Mouse (Mus musculus) forebrain, embryonic 13.5 days (tissue): ENCODE data around the gene Fosb. TPM values are rescaled to one million over a fixed set of nuclear protein-coding genes. Genes with fewer than 3 reads are reported as not detected.

Experiments
- ATAC-seq: fragments of 200-750 bp; cut with Nextera tagmentation; 2 replicates; pipeline ENCODE4 v1.8.0; 2017
- H3K27ac ChIP-seq: fragments of 300-500 bp; sonication (generic); 2 replicates; pipeline ENCODE4 v1.5.1; 2015; ENCODE audit warnings: inconsistent platforms, mild to moderate bottlenecking, moderate library complexity
- H3K27me3 ChIP-seq: fragments of 300-500 bp; sonication (generic); 2 replicates; pipeline ENCODE4 v1.6.1; 2015; ENCODE audit warnings: mild to moderate bottlenecking, inconsistent platforms
- H3K36me3 ChIP-seq: fragments of 300-500 bp; sonication (generic); 2 replicates; pipeline ENCODE4 v1.6.1; 2015; ENCODE audit warnings: mild to moderate bottlenecking, inconsistent platforms; ENCODE audit not compliant: poor library complexity, severe bottlenecking
- H3K4me1 ChIP-seq: fragments of 300-500 bp; sonication (generic); 2 replicates; pipeline ENCODE4 v1.6.1; 2015; ENCODE audit warnings: inconsistent platforms
- H3K4me2 ChIP-seq: fragments of 300-500 bp; sonication (generic); 2 replicates; pipeline ENCODE4 v1.6.1; 2015; ENCODE audit warnings: inconsistent platforms, mild to moderate bottlenecking, moderate library complexity
- H3K4me3 ChIP-seq: fragments of 300-500 bp; sonication (generic); 2 replicates; pipeline ENCODE4 v1.5.1; 2015; ENCODE audit warnings: mild to moderate bottlenecking, inconsistent platforms
- H3K9ac ChIP-seq: fragments of 300-500 bp; sonication (generic); 2 replicates; pipeline ENCODE4 v1.6.1; 2015; ENCODE audit warnings: mild to moderate bottlenecking, inconsistent platforms
- H3K9me3 ChIP-seq: fragments of 300-500 bp; sonication (generic); replicated peaks from 2 replicates; pipeline ENCODE4 v1.6.1; 2016; ENCODE audit warnings: inconsistent platforms
- WGBS: fragments of 180-500 bp; shearing (Covaris S2); methylation state at CpG from one replicate; pipeline ENCODE4 v1.1.7; 2015; 5-methylcytosine and 5-hydroxymethylcytosine counted together
- polyA plus RNA-seq: library from polyadenylated mRNA; unstranded; fragments of >200 nt; fragmentation: Nextera tagmentation; extraction: Ambion mirVana; gene quantifications from 2 replicates; pipeline ENCODE4 v1.2.1, GENCODE M21; 2015

Gene Fosb
- polyA plus RNA-seq, 1 experiment from 2014 or later = 0.06 TPM

DNA sequence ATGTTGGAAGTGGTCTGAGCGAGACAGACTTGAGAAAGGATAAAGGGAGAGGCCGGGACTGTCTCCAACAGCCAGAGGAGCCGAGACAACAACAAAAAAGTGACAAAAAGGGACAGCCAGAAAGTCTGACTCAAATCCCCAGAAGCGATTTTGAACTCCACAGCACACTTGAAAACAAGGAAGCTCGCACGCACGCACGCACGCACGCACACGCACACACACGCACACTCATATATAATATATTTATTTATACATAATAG lies 6.9 kb downstream of the Fosb start:
- no peak overlapping the region for H3K4me2 ChIP-seq
- peaks cover 40% of the 10 kb centered on the region for H3K4me1 ChIP-seq
- no peak overlapping the region for H3K9ac ChIP-seq
- H3K27me3 ChIP-seq = peaks cover 61% of the 10 kb centered on the region
- WGBS = 75% methylated on average over 12 of the region's 12 CpGs
- no peak overlapping the region for H3K4me3 ChIP-seq
- no peak overlapping the region for H3K27ac ChIP-seq
- ATAC-seq = no peak
- H3K36me3 ChIP-seq = no peaks in the 10 kb centered on the region
- H3K9me3 ChIP-seq = no peaks in the 10 kb centered on the region

DNA sequence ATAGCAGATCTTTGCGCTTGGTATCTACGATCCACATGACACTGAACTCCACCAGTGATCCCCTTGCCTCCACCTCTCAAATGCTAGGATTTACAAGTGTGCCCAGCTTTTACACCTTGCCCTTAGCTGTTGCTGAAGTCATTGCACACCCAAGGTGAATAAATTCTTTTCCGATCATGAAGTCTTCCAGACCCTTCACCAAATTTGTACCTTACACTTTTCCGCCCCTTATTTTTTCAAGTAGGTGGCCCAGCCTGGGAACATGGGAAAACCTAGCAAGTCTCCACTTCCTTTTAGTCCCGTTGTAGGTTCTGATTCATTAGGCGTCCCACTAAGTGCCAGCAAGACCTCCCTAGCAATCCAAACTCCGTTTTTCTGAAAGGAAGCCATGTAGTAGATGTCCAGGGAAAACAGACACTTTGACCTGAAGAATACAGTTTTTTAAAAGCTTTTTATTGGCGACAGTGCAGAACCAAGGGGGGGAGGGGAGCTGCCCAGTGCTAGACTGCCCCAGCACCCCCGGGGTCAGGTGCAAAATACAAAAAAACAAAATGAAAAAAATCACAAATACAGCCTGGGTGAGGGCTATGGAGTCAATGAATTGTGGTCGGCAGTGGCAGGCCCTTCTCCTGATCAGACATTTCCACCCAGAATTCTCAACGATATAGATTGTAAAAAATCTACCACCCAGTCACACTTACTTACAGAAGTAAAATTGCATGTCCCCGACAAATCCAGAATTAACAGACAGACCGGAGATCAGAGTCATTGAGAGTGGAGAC lies 7.4 kb downstream of the Fosb start:
- Histone ChIP-seq H3K9ac (peak overlapping the region; percentile 55; the same call in 1 of the 2 replicates), H3K4me3 (peak overlapping the region; percentile 44), H3K36me3 (no peaks in the 10 kb centered on the region), H3K4me1 (peaks cover 35% of the 10 kb centered on the region), H3K4me2 (peak overlapping the region; percentile 64), H3K9me3 (no peaks in the 10 kb centered on the region), H3K27me3 (peaks cover 61% of the 10 kb centered on the region), H3K27ac (no peak overlapping the region)
- ATAC-seq = no peak
- 47% methylated on average over 13 of the region's 13 CpGs for WGBS

DNA sequence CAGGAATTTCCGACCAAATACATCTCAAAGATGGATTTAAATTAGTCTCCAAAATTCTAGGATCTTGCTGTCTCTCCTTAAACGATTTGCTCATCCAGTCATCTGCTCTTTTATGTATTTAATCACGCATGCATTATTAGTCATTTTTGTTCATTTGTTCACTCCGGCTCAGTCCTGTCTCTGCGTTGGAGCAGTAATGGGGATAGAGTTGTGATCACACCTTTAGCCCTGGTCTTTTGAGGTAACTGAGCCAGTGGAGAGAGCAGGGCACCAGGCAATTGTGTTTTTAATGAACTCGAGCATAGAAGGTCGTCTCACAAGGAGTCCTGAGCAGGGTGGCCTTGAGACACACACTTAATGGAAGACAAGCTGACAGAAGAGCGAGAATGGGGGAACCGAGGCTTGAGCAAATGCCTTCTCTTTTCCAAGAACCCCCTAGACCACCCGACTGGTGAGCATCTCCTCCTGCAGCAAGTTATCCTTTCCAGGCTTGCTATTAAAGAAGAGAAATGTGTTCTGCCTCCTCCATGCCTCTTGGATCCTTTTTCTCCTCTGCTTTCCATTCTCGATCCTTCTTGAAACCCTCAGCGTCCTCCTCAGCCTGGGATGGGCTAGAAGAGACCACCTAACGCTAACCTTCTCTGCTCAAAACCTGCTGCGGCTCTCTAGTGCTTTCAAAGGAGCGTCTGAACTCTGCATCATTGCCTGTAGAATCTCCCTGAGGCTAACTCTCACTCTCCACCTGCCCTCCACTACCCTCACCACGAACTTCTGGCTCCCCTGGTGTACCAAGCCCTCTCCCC lies 8.2 kb downstream of the Fosb start:
- H3K27me3 ChIP-seq = peaks cover 53% of the 10 kb centered on the region
- ATAC-seq = no peak

DNA sequence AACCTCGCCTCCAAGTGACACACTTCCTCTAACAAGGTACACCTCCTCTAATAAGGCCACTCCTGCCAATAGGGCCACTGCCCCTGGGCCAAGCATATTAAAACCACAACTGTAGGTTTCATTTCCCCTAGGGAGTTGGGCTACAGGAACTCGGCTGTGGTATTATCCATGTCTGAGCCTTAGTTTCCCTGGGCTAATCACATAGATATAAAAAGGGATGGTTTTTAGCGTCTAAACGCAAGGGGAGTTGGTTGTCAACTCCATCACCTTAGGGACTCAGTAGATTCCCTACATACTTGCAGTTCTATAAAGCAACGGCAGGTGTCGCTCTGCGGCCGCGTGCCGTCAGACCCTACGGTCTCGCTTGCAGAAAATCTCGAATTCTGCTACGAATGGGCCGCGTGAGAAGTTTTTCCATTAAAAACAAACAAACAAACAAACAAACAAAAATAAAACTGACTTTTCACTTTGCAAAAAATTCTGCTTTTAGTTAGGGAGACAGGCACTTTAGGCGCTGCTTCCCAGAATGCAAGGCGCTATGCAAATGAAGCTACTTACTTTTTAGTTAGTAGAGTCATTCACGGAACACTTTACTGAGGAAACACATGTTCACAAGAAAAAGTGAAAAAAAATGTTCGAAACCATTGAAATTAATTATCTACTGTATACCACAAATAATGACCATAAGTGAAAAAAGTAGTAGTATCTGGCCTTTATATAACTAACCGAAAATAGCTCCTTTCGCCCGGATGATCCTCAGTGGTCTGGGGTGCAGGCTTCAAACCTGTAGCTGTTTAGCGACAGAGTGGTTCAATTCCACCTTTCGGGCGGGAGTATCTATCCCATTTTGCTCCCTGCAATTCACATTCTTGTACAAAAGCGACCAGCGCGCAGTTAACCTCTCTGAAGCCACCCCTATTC lies 9.1 kb downstream of the Fosb start:
- peak overlapping the region; percentile 44 for H3K4me3 ChIP-seq
- H3K27me3 ChIP-seq = peaks cover 44% of the 10 kb centered on the region
- no peaks in the 10 kb centered on the region for H3K9me3 ChIP-seq
- peaks cover 33% of the 10 kb centered on the region for H3K4me1 ChIP-seq
- H3K9ac ChIP-seq = peak overlapping the region; percentile 41
- H3K4me2 ChIP-seq = peak overlapping the region; percentile 64
- under 1% methylated on average over 29 of the region's 29 CpGs for WGBS
- no peaks in the 10 kb centered on the region for H3K36me3 ChIP-seq
- peak; percentile 82 for ATAC-seq
- no peak overlapping the region for H3K27ac ChIP-seq

More for the DNA sequence above, 8.2 kb downstream of the Fosb start:
- no peak overlapping the region for H3K27ac ChIP-seq
- H3K4me2 ChIP-seq = peak overlapping the region; percentile 64
- peak overlapping the region; percentile 44 for H3K4me3 ChIP-seq
- WGBS = 10% methylated on average over 16 of the region's 16 CpGs
- no peaks in the 10 kb centered on the region for H3K36me3 ChIP-seq
- H3K4me1 ChIP-seq = peaks cover 33% of the 10 kb centered on the region
- H3K9me3 ChIP-seq = no peaks in the 10 kb centered on the region
- H3K9ac ChIP-seq = peak overlapping the region; percentile 55

DNA sequence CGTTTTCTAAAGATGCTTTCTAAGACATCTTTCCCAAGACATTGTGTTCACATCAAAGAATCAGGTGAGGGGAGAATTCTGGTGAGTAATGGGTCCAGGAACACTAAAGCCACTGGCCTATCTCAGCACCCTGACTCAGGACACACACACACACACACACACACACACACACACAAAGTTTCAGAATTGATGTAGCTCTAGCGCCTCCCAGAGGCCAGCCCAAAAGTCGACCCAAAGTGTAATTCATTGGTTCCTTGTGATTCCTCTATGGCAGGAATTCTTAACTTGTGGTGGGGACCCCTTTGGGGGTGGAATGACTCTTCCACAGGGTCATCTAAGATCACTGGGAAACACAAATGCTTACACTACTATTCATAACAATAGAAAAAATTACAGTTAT lies 10.7 kb downstream of the Fosb start:
- ATAC-seq = no peak
- WGBS = 20% methylated on average over 3 of the region's 3 CpGs

DNA sequence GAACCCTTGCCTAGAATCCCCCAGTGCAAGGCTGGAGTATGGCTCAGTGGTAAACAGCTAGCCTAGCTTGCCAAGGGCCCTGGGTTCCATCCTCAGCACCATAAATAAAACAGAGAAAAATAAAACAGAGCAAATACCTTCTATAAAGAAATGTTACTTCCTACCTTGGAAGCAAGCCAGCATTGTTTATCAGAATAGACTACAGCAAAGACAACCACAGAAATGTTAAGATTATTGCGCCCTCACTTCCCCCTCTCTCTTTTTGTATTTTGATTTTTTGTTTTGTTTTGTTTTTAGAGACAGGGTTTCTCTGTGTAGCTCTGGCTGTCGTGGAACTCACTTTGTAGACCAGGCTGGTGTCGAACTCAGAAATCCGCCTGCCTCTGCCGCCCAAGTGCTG lies 12.1 kb downstream of the Fosb start:
- WGBS = 94% methylated on average over 5 of the region's 5 CpGs
- no peak overlapping the region for H3K4me2 ChIP-seq
- no peak for ATAC-seq
- H3K36me3 ChIP-seq = peaks cover 21% of the 10 kb centered on the region
- H3K9ac ChIP-seq = no peak overlapping the region
- peaks cover 19% of the 10 kb centered on the region for H3K4me1 ChIP-seq
- no peak overlapping the region for H3K27ac ChIP-seq
- no peak overlapping the region for H3K4me3 ChIP-seq
- no peaks in the 10 kb centered on the region for H3K9me3 ChIP-seq
- H3K27me3 ChIP-seq = peaks cover 14% of the 10 kb centered on the region

More for the DNA sequence above, 10.7 kb downstream of the Fosb start:
- no peak overlapping the region for H3K27ac ChIP-seq
- H3K36me3 ChIP-seq = peaks cover 7% of the 10 kb centered on the region
- H3K9me3 ChIP-seq = no peaks in the 10 kb centered on the region
- H3K4me1 ChIP-seq = peaks cover 27% of the 10 kb centered on the region
- no peak overlapping the region for H3K4me3 ChIP-seq
- peaks cover 28% of the 10 kb centered on the region for H3K27me3 ChIP-seq
- no peak overlapping the region for H3K9ac ChIP-seq
- H3K4me2 ChIP-seq = no peak overlapping the region

DNA sequence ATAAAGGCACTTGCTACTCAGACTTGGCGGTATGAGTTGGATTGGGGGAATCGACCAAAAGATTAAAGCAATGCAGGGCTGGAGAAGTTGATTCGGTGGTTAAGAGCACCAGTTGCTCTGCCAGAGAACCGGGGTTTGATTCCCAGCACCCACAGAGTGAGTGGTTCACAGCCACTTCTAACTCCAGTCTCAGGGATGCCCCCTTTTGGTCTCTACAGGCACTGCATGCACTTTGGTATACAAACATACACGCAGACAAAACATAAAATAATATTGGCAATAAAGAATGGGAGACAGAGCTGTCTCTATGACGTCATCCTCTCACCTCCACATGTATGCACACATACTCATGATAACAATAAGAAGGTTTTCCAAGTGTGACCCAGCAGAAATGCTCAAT lies 12.8 kb downstream of the Fosb start:
- no peak overlapping the region for H3K4me3 ChIP-seq
- 89% methylated on average over 6 of the region's 6 CpGs for WGBS
- ATAC-seq = no peak
- peaks cover 16% of the 10 kb centered on the region for H3K4me1 ChIP-seq
- H3K9me3 ChIP-seq = no peaks in the 10 kb centered on the region
- H3K9ac ChIP-seq = no peak overlapping the region
- H3K4me2 ChIP-seq = no peak overlapping the region
- H3K27ac ChIP-seq = no peak overlapping the region
- H3K27me3 ChIP-seq = peaks cover 6% of the 10 kb centered on the region
- peaks cover 23% of the 10 kb centered on the region for H3K36me3 ChIP-seq

DNA sequence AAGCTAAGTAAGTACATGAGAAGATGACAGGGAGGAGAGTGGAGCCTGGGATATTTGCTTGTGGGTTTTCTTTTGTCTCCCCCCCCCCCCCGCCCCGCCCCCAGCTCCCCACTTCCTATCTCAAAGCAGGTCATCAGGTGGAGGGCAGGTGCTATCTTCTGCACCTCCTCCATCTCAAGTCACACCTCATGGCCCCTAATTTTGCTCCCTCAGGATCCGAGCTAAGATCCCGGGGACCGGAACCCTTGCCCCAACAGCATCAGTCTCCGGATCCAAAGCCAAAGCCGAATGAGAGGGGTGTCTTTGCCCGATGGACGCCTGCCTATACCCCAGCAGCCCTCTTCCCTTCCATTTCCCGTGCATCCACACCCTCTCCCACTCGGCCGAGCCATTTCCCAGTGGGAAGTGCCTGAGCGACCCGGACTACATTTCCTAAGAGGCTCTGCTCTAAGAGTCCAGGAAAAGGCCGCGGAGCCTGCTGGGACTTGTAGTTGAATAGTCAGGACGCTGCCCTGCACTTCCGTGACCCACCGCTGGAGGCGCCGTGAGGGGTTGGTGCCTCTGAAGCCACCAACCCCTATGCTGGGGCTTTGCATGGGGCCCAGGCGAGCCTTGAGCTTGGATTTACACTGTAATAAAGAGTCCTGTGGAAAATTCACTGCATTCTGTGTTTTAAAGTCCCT lies 14.2 kb downstream of the Fosb start:
- peak; percentile 81 for ATAC-seq
- peak overlapping the region; percentile 18; the same call in 1 of the 2 replicates for H3K4me3 ChIP-seq
- H3K27me3 ChIP-seq = no peaks in the 10 kb centered on the region
- 16% methylated on average over 20 of the region's 22 CpGs for WGBS
- H3K4me1 ChIP-seq = peaks cover 18% of the 10 kb centered on the region
- peak overlapping the region; percentile 51 for H3K9ac ChIP-seq
- H3K36me3 ChIP-seq = peaks cover 23% of the 10 kb centered on the region
- H3K4me2 ChIP-seq = peak overlapping the region; percentile 51
- no peak overlapping the region for H3K27ac ChIP-seq
- H3K9me3 ChIP-seq = no peaks in the 10 kb centered on the region

DNA sequence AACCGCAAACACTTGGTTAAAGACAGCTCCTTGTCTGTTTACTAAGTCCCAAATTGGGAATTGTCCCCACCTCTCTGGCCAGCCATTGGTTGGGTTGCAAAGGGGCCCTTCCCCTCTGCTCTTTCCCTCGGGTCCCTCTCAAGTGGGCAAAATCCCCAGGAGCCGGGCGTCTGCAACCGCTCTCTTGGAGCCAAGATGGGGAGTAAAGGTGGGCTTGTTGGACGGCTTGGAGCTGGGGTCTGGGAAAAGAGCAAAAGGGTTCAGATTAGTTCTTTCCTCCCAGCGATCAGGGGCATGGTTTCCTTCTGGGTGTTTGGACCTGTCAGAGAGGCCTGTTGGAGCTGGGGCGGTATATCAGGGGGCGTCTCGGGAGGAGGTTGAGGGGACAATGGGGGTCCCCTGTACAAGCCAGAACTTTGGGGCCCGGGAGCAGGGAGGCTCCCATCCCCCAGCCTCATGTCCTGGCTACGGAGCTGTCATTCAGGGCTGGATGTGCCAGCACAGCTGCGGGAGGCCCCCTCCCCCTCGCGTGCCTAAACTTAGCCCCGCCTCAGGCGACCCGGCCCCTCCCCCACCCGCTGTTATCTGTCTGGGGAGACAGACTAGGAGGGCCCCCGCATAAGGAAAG lies 18.8 kb downstream of the Fosb start:
- peak overlapping the region; percentile 54 for H3K4me2 ChIP-seq
- no peaks in the 10 kb centered on the region for H3K9me3 ChIP-seq
- peaks cover 59% of the 10 kb centered on the region for H3K36me3 ChIP-seq
- H3K27me3 ChIP-seq = no peaks in the 10 kb centered on the region
- peak overlapping the region; percentile 72 for H3K27ac ChIP-seq
- 3% methylated on average over 20 of the region's 20 CpGs for WGBS
- ATAC-seq = peak; percentile 53; the same call in 1 of the 2 replicates
- peak overlapping the region; percentile 53 for H3K9ac ChIP-seq
- H3K4me1 ChIP-seq = peaks cover 23% of the 10 kb centered on the region
- H3K4me3 ChIP-seq = peak overlapping the region; percentile 25

DNA sequence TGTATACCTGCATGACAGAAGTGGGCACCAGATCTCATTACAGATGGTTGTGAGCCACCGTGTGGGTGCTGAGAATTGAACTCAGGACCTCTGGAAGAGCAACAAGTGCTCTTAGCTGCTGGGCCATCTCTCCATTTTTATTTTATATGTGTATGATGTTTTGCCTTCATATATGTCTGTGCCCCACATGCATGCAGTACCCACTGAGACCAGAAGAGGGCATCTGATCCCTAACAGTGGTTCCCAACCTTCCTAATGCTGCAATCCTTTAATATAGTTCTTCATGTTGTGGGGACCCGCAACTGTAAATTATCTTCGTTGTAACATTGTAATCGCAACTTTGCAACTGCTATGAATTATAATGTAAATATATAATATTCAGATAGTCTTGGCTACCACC lies 25.1 kb downstream of the Fosb start:
- H3K9ac ChIP-seq = no peak overlapping the region
- WGBS = 27% methylated on average over 4 of the region's 4 CpGs
- ATAC-seq = no peak
- H3K27me3 ChIP-seq = peaks cover 20% of the 10 kb centered on the region
- peak overlapping the region; percentile 72; the same call in 1 of the 2 replicates for H3K4me2 ChIP-seq
- no peak overlapping the region for H3K4me3 ChIP-seq
- H3K4me1 ChIP-seq = peaks cover 15% of the 10 kb centered on the region
- peaks cover 32% of the 10 kb centered on the region for H3K36me3 ChIP-seq
- H3K9me3 ChIP-seq = no peaks in the 10 kb centered on the region
- no peak overlapping the region for H3K27ac ChIP-seq

DNA sequence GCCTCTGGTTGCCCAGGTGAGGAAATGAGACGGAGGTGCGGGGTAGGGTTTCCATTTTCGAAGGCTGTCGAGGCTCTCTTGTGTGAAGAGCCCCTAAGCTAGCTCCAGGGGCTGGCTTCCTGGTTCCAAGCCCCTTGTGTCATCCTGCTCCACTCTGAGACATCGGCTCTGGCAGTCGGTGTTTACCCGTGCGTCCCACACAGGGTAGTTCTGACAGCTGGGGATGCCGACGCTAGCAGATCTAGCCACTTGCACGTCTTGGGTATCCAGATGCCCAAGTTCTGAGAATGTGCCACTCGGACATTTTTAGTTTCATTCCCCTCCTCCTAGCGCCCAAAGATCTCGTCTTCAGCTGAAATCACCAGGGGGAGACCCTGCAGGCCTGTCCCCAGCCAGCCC lies 26.4 kb downstream of the Fosb start:
- Histone ChIP-seq H3K4me3 (peak overlapping the region; percentile 87), H3K27ac (peak overlapping the region; percentile 89; the same call in 1 of the 2 replicates), H3K9me3 (no peaks in the 10 kb centered on the region), H3K36me3 (peaks cover 23% of the 10 kb centered on the region), H3K4me1 (peaks cover 19% of the 10 kb centered on the region), H3K27me3 (peaks cover 34% of the 10 kb centered on the region), H3K9ac (peak overlapping the region; percentile 99), H3K4me2 (peak overlapping the region; percentile 72)
- ATAC-seq = peak; percentile 16; the same call in 1 of the 2 replicates
- WGBS = 27% methylated on average over 14 of the region's 14 CpGs
